Mouse (Mus musculus) G1E (cell line): ENCODE data around the gene Supv3l1. TPM values are rescaled to one million over a fixed set of nuclear protein-coding genes. Genes with fewer than 3 reads are reported as not detected.

Experiments
- ATAC-seq: 2 replicates; pipeline ENCODE4 v1.8.0; 2016; ENCODE audit warnings: mild to moderate bottlenecking; ENCODE audit not compliant: insufficient number of reproducible peaks, poor library complexity, low FRiP score, severe bottlenecking; ENCODE audit errors: extremely low read depth
- DNase-seq: peaks from one replicate; pipeline ENCODE4 v3.0.0; 2012; ENCODE audit warnings: low spot score
- H3K27me3 ChIP-seq: 2 replicates; pipeline ENCODE4 v1.6.1; 2012; ENCODE audit warnings: mild to moderate bottlenecking, low read length, inconsistent platforms; ENCODE audit not compliant: insufficient read depth
- H3K36me3 ChIP-seq: replicated peaks from 2 replicates; pipeline ENCODE3; 2012; ENCODE audit warnings: mild to moderate bottlenecking, inconsistent platforms
- H3K4me1 ChIP-seq: 2 replicates; pipeline ENCODE4 v1.6.1; 2012; ENCODE audit warnings: low read depth, low read length, inconsistent platforms, mixed read lengths; ENCODE audit not compliant: insufficient read depth
- H3K4me3 ChIP-seq: 2 replicates; pipeline ENCODE4 v1.5.1; 2012; ENCODE audit warnings: low read depth, mild to moderate bottlenecking, inconsistent platforms, low read length, moderate library complexity, mixed read lengths
- H3K9me3 ChIP-seq: replicated peaks from 2 replicates; pipeline ENCODE4 v1.6.1; 2012; ENCODE audit warnings: inconsistent platforms
- CTCF ChIP-seq: IDR thresholded peaks from 2 replicates; pipeline ENCODE4 v1.5.1; 2012; ENCODE audit warnings: low read depth, low read length, inconsistent platforms, mixed read lengths
- GATA1 ChIP-seq: IDR thresholded peaks from 2 replicates; pipeline ENCODE4 v1.6.1; 2012; ENCODE audit warnings: borderline replicate concordance, low read length, inconsistent platforms, mixed read lengths
- GATA2 ChIP-seq: IDR thresholded peaks from 2 replicates; pipeline ENCODE4 v1.6.1; 2012; ENCODE audit warnings: low read depth, low read length, inconsistent platforms, borderline replicate concordance
- POLR2AphosphoS5 ChIP-seq: IDR thresholded peaks from 2 replicates; pipeline ENCODE4 v1.6.1; 2012; ENCODE audit warnings: low read depth, low read length, inconsistent platforms; ENCODE audit not compliant: insufficient replicate concordance
- TAL1 ChIP-seq: conservative IDR thresholded peaks from 2 replicates; pipeline ENCODE4 v1.6.1; 2012; ENCODE audit warnings: low read depth, low read length, inconsistent platforms, mixed read lengths
- polyA plus RNA-seq: library from polyadenylated mRNA; stranded (reverse); fragments of >175 nt; gene quantifications from 2 replicates; pipeline ENCODE4 v1.2.3, GENCODE M21; 2012
- total RNA-seq, 2 experiments: library from RNA; stranded (forward) in 1 of 2; stranded (reverse) in 1 of 2; fragments of 200-1000 nt in 1 of 2; fragments of >200 nt in 1 of 2; fragmentation: Nextera tagmentation in 1 of 2; gene quantifications; 2 replicates each; pipeline ENCODE4 v1.2.3; 2014 to 2017

Supv3l1 gene
- total and polyA plus RNA-seq, 3 experiments = 23.0 to 26.4 (median 24.1) TPM

DNA sequence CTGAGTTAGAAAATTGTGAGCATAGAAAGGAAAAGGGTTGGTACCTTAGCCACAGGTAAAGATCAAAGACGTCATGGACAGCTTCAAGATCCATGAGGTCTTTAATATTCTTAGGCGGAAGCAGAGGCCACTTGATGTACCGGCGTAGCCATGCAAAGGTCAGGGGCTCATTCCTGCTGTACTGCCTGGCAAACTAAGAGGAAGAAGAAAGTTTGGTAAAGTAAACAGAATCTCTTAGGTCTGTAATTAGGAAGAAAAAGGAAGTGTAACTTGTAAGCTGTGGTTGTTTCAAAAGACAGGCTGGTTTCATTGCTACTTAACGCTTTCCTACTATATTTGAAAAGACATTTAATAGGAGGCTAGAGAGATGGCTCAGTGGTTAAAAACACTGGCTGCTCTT, 19.1 kb downstream of the Supv3l1 start:
- H3K36me3 ChIP-seq = peaks cover 74% of the 10 kb centered on the region
- no peak overlapping the region for H3K4me3 ChIP-seq
- no peaks in the 10 kb centered on the region for H3K27me3 ChIP-seq
- no peaks in the 10 kb centered on the region for H3K4me1 ChIP-seq
- DNase-seq (no peak), ATAC-seq (no peak)
- H3K9me3 ChIP-seq = no peaks in the 10 kb centered on the region
- TF ChIP-seq POLR2AphosphoS5 (no peak), TAL1 (no peak), CTCF (no peak), GATA1 (no peak), GATA2 (no peak)

DNA sequence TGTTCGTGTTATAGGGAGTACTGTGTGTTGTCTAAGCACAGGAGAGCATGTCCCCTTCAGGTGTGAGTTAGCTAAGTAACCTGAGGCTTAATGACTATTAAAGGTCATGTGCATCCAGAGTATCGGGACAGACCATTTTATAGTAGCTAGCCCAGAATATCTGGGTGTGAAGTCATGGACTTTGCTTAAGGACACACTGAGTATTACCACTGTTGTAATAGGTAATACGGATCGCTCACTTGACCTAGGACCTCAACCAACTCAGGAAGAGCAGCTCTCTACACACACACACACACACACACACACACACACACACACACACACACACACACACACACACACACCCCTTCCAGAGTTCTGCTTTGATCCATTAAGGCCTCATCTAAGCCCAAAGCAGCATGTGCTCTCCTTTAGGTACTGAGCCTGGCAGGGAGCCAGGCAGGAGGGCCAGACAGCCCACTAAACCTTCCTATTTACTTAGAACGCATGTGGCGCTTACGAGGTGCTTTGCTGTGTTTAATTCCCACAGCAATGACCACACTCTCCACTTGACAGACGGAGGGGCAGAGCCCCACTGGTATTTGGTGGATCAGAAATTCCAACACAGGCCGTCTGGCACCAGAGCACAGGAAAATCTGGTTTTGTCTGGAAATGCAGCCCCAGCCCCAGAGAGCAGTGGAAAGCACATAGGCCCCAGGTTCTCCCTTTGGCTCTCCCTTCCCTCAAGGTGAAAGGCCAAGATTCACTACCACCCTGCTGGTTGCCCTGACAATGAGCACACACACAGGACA, 24.3 kb downstream of the Supv3l1 start:
- H3K9me3 ChIP-seq = no peaks in the 10 kb centered on the region
- H3K27me3 ChIP-seq = 0 out of 2 replicates have a peak, but pooled peaks cover 7% of the 10 kb centered on the region
- DNase-seq (no peak), ATAC-seq (no peak)
- H3K4me3 ChIP-seq = no peak overlapping the region
- H3K36me3 ChIP-seq = peaks cover 26% of the 10 kb centered on the region
- H3K4me1 ChIP-seq = no peaks in the 10 kb centered on the region
- TF ChIP-seq GATA2 (no peak), CTCF (no peak), GATA1 (no peak), TAL1 (no peak), POLR2AphosphoS5 (no peak)

DNA sequence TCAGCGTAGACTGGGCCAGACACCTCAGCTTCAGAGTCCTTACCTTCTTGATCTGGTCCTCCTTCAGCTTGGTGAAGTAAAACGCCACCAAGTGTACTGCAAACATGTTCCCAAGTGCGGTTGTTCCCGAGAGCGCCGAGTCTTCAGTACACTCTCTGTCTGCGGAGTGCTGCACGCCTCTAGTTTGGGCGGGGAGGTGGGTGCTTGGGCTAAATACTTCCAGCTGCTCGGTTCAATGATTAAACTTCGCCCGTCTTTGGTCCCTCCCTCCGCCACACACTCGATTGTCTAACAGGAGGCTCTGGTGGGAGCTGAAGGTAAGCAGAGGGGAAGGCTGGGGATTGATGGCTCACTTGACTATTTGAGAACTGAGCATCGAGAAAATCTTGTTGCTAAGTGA, 27.3 kb downstream of the Supv3l1 start, which contains the start of gene Hkdc1:
TSS of gene Hkdc1 (minus strand) at position 237 of the 400 bp plus-strand sequence.
- Histone ChIP-seq H3K36me3 (no peaks in the 10 kb centered on the region), H3K27me3 (peaks cover 11% of the 10 kb centered on the region; the same call in 1 of the 2 replicates), H3K9me3 (no peaks in the 10 kb centered on the region), H3K4me3 (no peak within 1 kb of the TSS), H3K4me1 (peaks cover 5% of the 10 kb centered on the region)
- no peak for TF ChIP-seq TAL1
- TF ChIP-seq POLR2AphosphoS5 = no peak
- TF ChIP-seq GATA1 = no peak
- TF ChIP-seq GATA2 = no peak
- no peak for TF ChIP-seq CTCF
- ATAC-seq (no peak), DNase-seq (no peak)

DNA sequence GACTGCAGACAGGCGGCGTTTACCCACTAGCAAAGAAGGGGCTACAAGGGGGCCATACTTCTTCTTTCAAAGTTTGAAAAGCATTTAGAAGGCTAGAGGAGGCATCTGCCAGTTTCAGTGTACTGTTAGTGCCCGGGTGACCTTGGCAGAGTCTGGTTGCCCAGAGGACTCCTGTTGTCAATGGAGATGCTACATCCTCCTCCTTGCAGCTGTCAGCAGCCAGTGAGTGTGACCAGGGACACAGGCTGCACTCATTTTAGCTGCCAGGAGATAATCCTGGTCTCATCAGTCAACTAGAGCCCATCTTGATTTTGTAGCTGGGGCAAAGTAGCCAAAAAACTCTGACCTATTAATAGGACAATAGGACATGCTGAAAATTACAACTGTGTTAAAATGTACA, 28.4 kb downstream of the Supv3l1 start:
- Histone ChIP-seq H3K27me3 (peaks cover 11% of the 10 kb centered on the region; the same call in 1 of the 2 replicates), H3K4me3 (no peak overlapping the region), H3K4me1 (peaks cover 5% of the 10 kb centered on the region), H3K9me3 (no peaks in the 10 kb centered on the region), H3K36me3 (no peaks in the 10 kb centered on the region)
- ATAC-seq (no peak), DNase-seq (no peak)
- no peak for TF ChIP-seq GATA1
- no peak for TF ChIP-seq TAL1
- no peak for TF ChIP-seq POLR2AphosphoS5
- TF ChIP-seq GATA2 = no peak
- no peak for TF ChIP-seq CTCF

DNA sequence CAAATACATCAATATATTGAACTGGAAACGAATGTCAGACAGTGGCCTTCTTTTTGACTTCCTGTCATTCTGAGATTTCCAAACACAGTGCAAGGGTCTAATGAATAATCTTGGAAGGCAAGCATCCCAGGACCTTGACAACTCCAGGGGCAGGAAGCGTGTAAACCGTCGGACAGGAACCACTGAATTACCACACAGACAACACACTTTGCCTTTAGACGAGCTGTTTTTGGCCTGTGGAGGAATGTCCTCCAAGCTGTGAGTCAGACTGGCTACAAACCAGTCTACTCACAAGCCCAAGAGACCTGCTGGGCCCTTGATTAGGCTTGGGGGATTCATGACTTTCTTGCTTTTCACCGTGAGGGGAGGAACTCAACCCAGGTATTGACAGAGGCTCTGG, 29.1 kb downstream of the Supv3l1 start:
- ATAC-seq (no peak), DNase-seq (no peak)
- Histone ChIP-seq H3K9me3 (no peaks in the 10 kb centered on the region), H3K36me3 (no peaks in the 10 kb centered on the region), H3K4me3 (no peak overlapping the region), H3K27me3 (peaks cover 11% of the 10 kb centered on the region; the same call in 1 of the 2 replicates), H3K4me1 (peaks cover 12% of the 10 kb centered on the region)
- TF ChIP-seq CTCF (no peak), GATA2 (no peak), GATA1 (no peak), POLR2AphosphoS5 (no peak), TAL1 (no peak)

DNA sequence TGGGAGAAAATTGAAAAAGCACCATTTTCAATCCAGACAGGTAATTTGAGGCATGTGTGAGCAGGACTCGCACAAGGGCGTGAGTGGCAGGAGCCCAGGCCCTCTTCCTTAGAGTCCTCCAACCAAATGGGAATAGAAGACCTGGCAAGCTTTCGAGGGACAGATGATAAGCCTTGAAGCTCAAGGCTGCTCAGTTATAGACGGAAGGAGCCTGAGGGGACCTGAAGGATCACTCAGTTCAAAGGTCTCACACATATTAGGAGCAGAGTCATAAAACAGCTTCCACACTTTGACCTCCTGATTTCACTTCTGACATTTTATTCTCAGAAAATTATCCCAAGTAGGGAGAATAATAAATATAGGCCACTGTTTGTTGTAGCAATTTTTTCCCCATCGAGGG, 30.1 kb downstream of the Supv3l1 start:
- no peak for ATAC-seq
- H3K27me3 ChIP-seq = peaks cover 11% of the 10 kb centered on the region; the same call in 1 of the 2 replicates

More for the DNA sequence above, 30.1 kb downstream of the Supv3l1 start:
- no peak for TF ChIP-seq TAL1
- TF ChIP-seq GATA2 = no peak
- H3K4me3 ChIP-seq = no peak overlapping the region
- H3K9me3 ChIP-seq = no peaks in the 10 kb centered on the region
- no peak for DNase-seq
- H3K4me1 ChIP-seq = peaks cover 12% of the 10 kb centered on the region
- H3K36me3 ChIP-seq = no peaks in the 10 kb centered on the region
